Mouse (Mus musculus): ENCODE measurements at regions not wholly inside any gene's neighbourhood (a gene's known extent, or its start where the extent isn't known, plus 50 kb on each side); places are given as distances from the start of the nearest gene placed in this dataset.

- DNase-seq = no peak
Measured at GRCm38 (mm10) chr12:67471666-67472065, 249.3 kb upstream of the Mdga2 start.

GRCm38 (mm10) chr12:67471001-67471400, 248.7 kb upstream of the Mdga2 start:
- DNase-seq = no peak

GRCm38 (mm10) chr12:67449109-67449508, 226.8 kb upstream of the Mdga2 start:
- DNase-seq = no peak

GRCm38 (mm10) chr12:67430318-67430950, 208.1 kb upstream of the Mdga2 start:
- DNase-seq = peak; percentile 72

- DNase-seq = no peak
Measured at GRCm38 (mm10) chr12:67426801-67427200, 204.5 kb upstream of the Mdga2 start.

GRCm38 (mm10) chr12:67399537-67399936, 177.2 kb upstream of the Mdga2 start:
- DNase-seq = no peak

GRCm38 (mm10) chr12:67374530-67374929, 152.2 kb upstream of the Mdga2 start:
- DNase-seq = no peak

- DNase-seq = no peak
Measured at GRCm38 (mm10) chr12:67348551-67348950, 126.2 kb upstream of the Mdga2 start.

GRCm38 (mm10) chr12:67332483-67332998, 110.2 kb upstream of the Mdga2 start:
- DNase-seq = no peak

- DNase-seq = no peak
Measured at GRCm38 (mm10) chr12:67326326-67326725, 104.0 kb upstream of the Mdga2 start.

GRCm38 (mm10) chr12:67325799-67326198, 103.5 kb upstream of the Mdga2 start:
- DNase-seq = no peak

GRCm38 (mm10) chr12:67325335-67325734, 103.0 kb upstream of the Mdga2 start:
- DNase-seq = no peak

GRCm38 (mm10) chr12:67318687-67319086, 96.3 kb upstream of the Mdga2 start:
- DNase-seq = no peak

- DNase-seq = no peak
Measured at GRCm38 (mm10) chr12:67300245-67300644, 77.9 kb upstream of the Mdga2 start.

- DNase-seq = no peak
Measured at GRCm38 (mm10) chr12:67290054-67290453, 67.7 kb upstream of the Mdga2 start.

- DNase-seq = no peak
Measured at GRCm38 (mm10) chr12:67272863-67273262, 50.5 kb upstream of the Mdga2 start.

GRCm38 (mm10) chr12:67272329-67272728, 50.0 kb upstream of the Mdga2 start:
- DNase-seq = no peak
